Mouse (Mus musculus): ENCODE measurements around the gene Gpd2. TPM values are rescaled to one million over a fixed set of nuclear protein-coding genes. Genes with fewer than 3 reads are reported as not detected.

The Gpd2 gene
- polyA plus RNA-seq, 1 experiment = 11.1 TPM

- no peak overlapping the region for H3K4me3 ChIP-seq
- no peak for TF ChIP-seq MYOD1 (IDR thresholded peaks at IDR 0.05; ENCODE audit: control insufficient read depth in 1 of 3, insufficient read length in 2 of 3, low read depth in 2 of 3)
- TF ChIP-seq POLR2AphosphoS2 (IDR thresholded peaks at IDR 0.05; ENCODE audit: insufficient read length, low read depth) = no peak
- TF ChIP-seq USF1 (IDR thresholded peaks at IDR 0.05; ENCODE audit: low read depth) = no peak
- no peak for TF ChIP-seq SRF (IDR thresholded peaks at IDR 0.05; ENCODE audit: control insufficient read depth, insufficient read length, low read depth)
- TF ChIP-seq MYOG (IDR thresholded peaks at IDR 0.05; ENCODE audit: control insufficient read depth in 1 of 3, insufficient read depth in 1 of 3, insufficient read length in 2 of 3, low read depth in 2 of 3) = no peak
- TF ChIP-seq TCF3 (IDR thresholded peaks at IDR 0.05; ENCODE audit: insufficient read length, low read depth) = no peak
- no peak for TF ChIP-seq POLR2A (IDR thresholded peaks at IDR 0.05; ENCODE audit: insufficient read length, low read depth)
- TF ChIP-seq TCF12 (IDR thresholded peaks at IDR 0.05; ENCODE audit: insufficient read depth, poor library complexity, severe bottlenecking) = no peak
- no peak for TF ChIP-seq CEBPB (IDR thresholded peaks at IDR 0.05; ENCODE audit: insufficient read depth, poor library complexity, severe bottlenecking)
- TF ChIP-seq REST (IDR thresholded peaks at IDR 0.05; ENCODE audit: insufficient read depth, insufficient read length) = no peak
- TF ChIP-seq E2F4 (IDR thresholded peaks at IDR 0.05; ENCODE audit: insufficient read depth) = no peak
- TF ChIP-seq MAX (IDR thresholded peaks at IDR 0.05; ENCODE audit: low read depth) = no peak
- no peak overlapping the region for H3K4me2 ChIP-seq (ENCODE audit: low read depth)
- H3K27me3 ChIP-seq (ENCODE audit: control insufficient read depth, insufficient read depth, insufficient read length) = no peaks in the 10 kb centered on the region
- H3ac ChIP-seq (ENCODE audit: control insufficient read depth, insufficient read length) = no peak overlapping the region
- H3K79me2 ChIP-seq (ENCODE audit: control insufficient read depth, insufficient read depth) = no peaks in the 10 kb centered on the region
- H3K36me3 ChIP-seq (ENCODE audit: control insufficient read depth, insufficient read depth) = no peaks in the 10 kb centered on the region
Measured at GRCm38 (mm10) chr2:57396061-57396460, 158.6 kb downstream of the Gpd2 start.

- Histone ChIP-seq H3K27me3 (ENCODE audit: control insufficient read depth, insufficient read depth, insufficient read length) (no peaks in the 10 kb centered on the region), H3K4me2 (ENCODE audit: low read depth) (no peak overlapping the region), H3K4me3 (no peak overlapping the region), H3ac (ENCODE audit: control insufficient read depth, insufficient read length) (no peak overlapping the region), H3K79me2 (ENCODE audit: control insufficient read depth, insufficient read depth) (no peaks in the 10 kb centered on the region), H3K36me3 (ENCODE audit: control insufficient read depth, insufficient read depth) (no peaks in the 10 kb centered on the region)
- TF ChIP-seq MYOD1 (IDR thresholded peaks at IDR 0.05; ENCODE audit: control insufficient read depth in 1 of 3, insufficient read length in 2 of 3, low read depth in 2 of 3) (no peak), TCF3 (IDR thresholded peaks at IDR 0.05; ENCODE audit: insufficient read length, low read depth) (no peak), E2F4 (IDR thresholded peaks at IDR 0.05; ENCODE audit: insufficient read depth) (no peak), USF1 (IDR thresholded peaks at IDR 0.05; ENCODE audit: low read depth) (no peak), MAX (IDR thresholded peaks at IDR 0.05; ENCODE audit: low read depth) (no peak), MYOG (IDR thresholded peaks at IDR 0.05; ENCODE audit: control insufficient read depth in 1 of 3, insufficient read depth in 1 of 3, insufficient read length in 2 of 3, low read depth in 2 of 3) (no peak), POLR2AphosphoS2 (IDR thresholded peaks at IDR 0.05; ENCODE audit: insufficient read length, low read depth) (no peak), SRF (IDR thresholded peaks at IDR 0.05; ENCODE audit: control insufficient read depth, insufficient read length, low read depth) (no peak), POLR2A (IDR thresholded peaks at IDR 0.05; ENCODE audit: insufficient read length, low read depth) (no peak), REST (IDR thresholded peaks at IDR 0.05; ENCODE audit: insufficient read depth, insufficient read length) (no peak), TCF12 (IDR thresholded peaks at IDR 0.05; ENCODE audit: insufficient read depth, poor library complexity, severe bottlenecking) (no peak), CEBPB (IDR thresholded peaks at IDR 0.05; ENCODE audit: insufficient read depth, poor library complexity, severe bottlenecking) (no peak)
Measured at GRCm38 (mm10) chr2:57397727-57398126, 160.3 kb downstream of the Gpd2 start.

- TF ChIP-seq MAX (IDR thresholded peaks at IDR 0.05; ENCODE audit: low read depth) = no peak
- no peak for TF ChIP-seq CEBPB (IDR thresholded peaks at IDR 0.05; ENCODE audit: insufficient read depth, poor library complexity, severe bottlenecking)
- TF ChIP-seq SRF (IDR thresholded peaks at IDR 0.05; ENCODE audit: control insufficient read depth, insufficient read length, low read depth) = no peak
- no peak for TF ChIP-seq USF1 (IDR thresholded peaks at IDR 0.05; ENCODE audit: low read depth)
- TF ChIP-seq MYOG (IDR thresholded peaks at IDR 0.05; ENCODE audit: control insufficient read depth in 1 of 3, insufficient read depth in 1 of 3, insufficient read length in 2 of 3, low read depth in 2 of 3) = no peak
- no peak for TF ChIP-seq TCF3 (IDR thresholded peaks at IDR 0.05; ENCODE audit: insufficient read length, low read depth)
- TF ChIP-seq MYOD1 (IDR thresholded peaks at IDR 0.05; ENCODE audit: control insufficient read depth in 1 of 3, insufficient read length in 2 of 3, low read depth in 2 of 3) = no peak
Measured at GRCm38 (mm10) chr2:57407414-57408019, 170.1 kb downstream of the Gpd2 start.

GRCm38 (mm10) chr2:57408413-57408812 lies 171.0 kb downstream of the Gpd2 start:
- Histone ChIP-seq H3ac (ENCODE audit: control insufficient read depth, insufficient read length) (no peak overlapping the region), H3K36me3 (ENCODE audit: control insufficient read depth, insufficient read depth) (no peaks in the 10 kb centered on the region), H3K4me2 (ENCODE audit: low read depth) (no peak overlapping the region), H3K27me3 (ENCODE audit: control insufficient read depth, insufficient read depth, insufficient read length) (no peaks in the 10 kb centered on the region), H3K79me2 (ENCODE audit: control insufficient read depth, insufficient read depth) (no peaks in the 10 kb centered on the region), H3K4me3 (no peak overlapping the region)
- TF ChIP-seq MYOD1 (IDR thresholded peaks at IDR 0.05; ENCODE audit: control insufficient read depth in 1 of 3, insufficient read length in 2 of 3, low read depth in 2 of 3) (no peak), REST (IDR thresholded peaks at IDR 0.05; ENCODE audit: insufficient read depth, insufficient read length) (no peak), POLR2AphosphoS2 (IDR thresholded peaks at IDR 0.05; ENCODE audit: insufficient read length, low read depth) (no peak), TCF12 (IDR thresholded peaks at IDR 0.05; ENCODE audit: insufficient read depth, poor library complexity, severe bottlenecking) (no peak), TCF3 (IDR thresholded peaks at IDR 0.05; ENCODE audit: insufficient read length, low read depth) (no peak)

More at GRCm38 (mm10) chr2:57407414-57408019, 170.1 kb downstream of the Gpd2 start:
- Histone ChIP-seq H3K27me3 (ENCODE audit: control insufficient read depth, insufficient read depth, insufficient read length) (no peaks in the 10 kb centered on the region), H3K79me2 (ENCODE audit: control insufficient read depth, insufficient read depth) (no peaks in the 10 kb centered on the region), H3K36me3 (ENCODE audit: control insufficient read depth, insufficient read depth) (no peaks in the 10 kb centered on the region), H3ac (ENCODE audit: control insufficient read depth, insufficient read length) (no peak overlapping the region), H3K4me3 (no peak overlapping the region), H3K4me2 (ENCODE audit: low read depth) (peak overlapping the region; percentile 55)

- H3K27me3 ChIP-seq (ENCODE audit: control insufficient read depth, insufficient read depth, insufficient read length) = no peaks in the 10 kb centered on the region
Measured at GRCm38 (mm10) chr2:57411551-57411950, 174.1 kb downstream of the Gpd2 start.

More at GRCm38 (mm10) chr2:57411551-57411950, 174.1 kb downstream of the Gpd2 start:
- Histone ChIP-seq H3K79me2 (ENCODE audit: control insufficient read depth, insufficient read depth) (no peaks in the 10 kb centered on the region), H3ac (ENCODE audit: control insufficient read depth, insufficient read length) (no peak overlapping the region), H3K4me3 (no peak overlapping the region), H3K36me3 (ENCODE audit: control insufficient read depth, insufficient read depth) (no peaks in the 10 kb centered on the region), H3K4me2 (ENCODE audit: low read depth) (no peak overlapping the region)
- TF ChIP-seq MYOG (IDR thresholded peaks at IDR 0.05; ENCODE audit: control insufficient read depth in 1 of 3, insufficient read depth in 1 of 3, insufficient read length in 2 of 3, low read depth in 2 of 3) (no peak), MYOD1 (IDR thresholded peaks at IDR 0.05; ENCODE audit: control insufficient read depth in 1 of 3, insufficient read length in 2 of 3, low read depth in 2 of 3) (no peak), SRF (IDR thresholded peaks at IDR 0.05; ENCODE audit: control insufficient read depth, insufficient read length, low read depth) (no peak)
